Mouse (Mus musculus): ENCODE data around the gene Zfp697. TPM values are rescaled to one million over a fixed set of nuclear protein-coding genes. Genes with fewer than 3 reads are reported as not detected.
"Not testable (repeated sequence)": the region's sequence is repeated elsewhere in the genome, so short reads cannot be mapped to it uniquely, and the experiment has no call there.

The Zfp697 gene
- polyA plus RNA-seq, 2 experiments, result 1.6 to 1.7 TPM

GRCm38 (mm10) chr3:98548495-98548894, 166.2 kb downstream of the Zfp697 start:
- H3K36me3 ChIP-seq (replicated peaks; ENCODE audit: control insufficient read depth, insufficient read depth, low read depth); H3K4me2 ChIP-seq (ENCODE audit: low read depth); H3K4me3 ChIP-seq (ENCODE audit: insufficient read depth in 1 of 2, low read depth in 2 of 2, low read length in 2 of 2); ATAC-seq (ENCODE audit: insufficient read depth); H3K9me3 ChIP-seq (ENCODE audit: control insufficient read depth, low read length); H3K9ac ChIP-seq (replicated peaks); H3K4me1 ChIP-seq (replicated peaks; ENCODE audit: control insufficient read depth in 2 of 2, insufficient read depth in 2 of 2, low read length in 1 of 2); H3K27me3 ChIP-seq (ENCODE audit: control insufficient read depth, insufficient read depth, low read length); H3K27ac ChIP-seq; DNase-seq (ENCODE audit: low read depth in 3 of 3, low spot score in 3 of 3): not testable (repeated sequence)
- 50% methylated on average over 1 of the region's 1 CpGs for WGBS (ENCODE audit: insufficient replicate concordance)

GRCm38 (mm10) chr3:98550215-98550614, 168.0 kb downstream of the Zfp697 start:
- ATAC-seq (ENCODE audit: insufficient read depth), result 0 out of 2 replicates have a peak, but pooled peaks have one; percentile 13
- not testable (repeated sequence) for H3K4me2 ChIP-seq (ENCODE audit: low read depth); H3K4me1 ChIP-seq (replicated peaks; ENCODE audit: control insufficient read depth in 2 of 2, insufficient read depth in 2 of 2, low read length in 1 of 2); H3K36me3 ChIP-seq (replicated peaks; ENCODE audit: control insufficient read depth, insufficient read depth, low read depth); H3K27ac ChIP-seq; H3K4me3 ChIP-seq (ENCODE audit: insufficient read depth in 1 of 2, low read depth in 2 of 2, low read length in 2 of 2); H3K27me3 ChIP-seq (ENCODE audit: control insufficient read depth, insufficient read depth, low read length); DNase-seq (ENCODE audit: low read depth in 3 of 3, low spot score in 3 of 3); H3K9me3 ChIP-seq (ENCODE audit: control insufficient read depth, low read length); H3K9ac ChIP-seq (replicated peaks)
- no CpG with 5 or more reads among the region's 2 CpGs for WGBS (ENCODE audit: insufficient replicate concordance)

GRCm38 (mm10) chr3:98550832-98551231, 168.6 kb downstream of the Zfp697 start:
- not testable (repeated sequence) for ATAC-seq (ENCODE audit: insufficient read depth); H3K4me2 ChIP-seq (ENCODE audit: low read depth); H3K4me1 ChIP-seq (replicated peaks; ENCODE audit: control insufficient read depth in 2 of 2, insufficient read depth in 2 of 2, low read length in 1 of 2); H3K36me3 ChIP-seq (replicated peaks; ENCODE audit: control insufficient read depth, insufficient read depth, low read depth); H3K27me3 ChIP-seq (ENCODE audit: control insufficient read depth, insufficient read depth, low read length); DNase-seq (ENCODE audit: low read depth in 3 of 3, low spot score in 3 of 3); H3K27ac ChIP-seq; H3K4me3 ChIP-seq (ENCODE audit: insufficient read depth in 1 of 2, low read depth in 2 of 2, low read length in 2 of 2); H3K9me3 ChIP-seq (ENCODE audit: control insufficient read depth, low read length); H3K9ac ChIP-seq (replicated peaks)
- no CpG with 5 or more reads among the region's 1 CpGs for WGBS (ENCODE audit: insufficient replicate concordance)

GRCm38 (mm10) chr3:98560711-98561110, 178.4 kb downstream of the Zfp697 start:
- H3K4me3 ChIP-seq (ENCODE audit: insufficient read depth in 1 of 2, low read depth in 2 of 2, low read length in 2 of 2); H3K27me3 ChIP-seq (ENCODE audit: control insufficient read depth, insufficient read depth, low read length); H3K36me3 ChIP-seq (replicated peaks; ENCODE audit: control insufficient read depth, insufficient read depth, low read depth); H3K9me3 ChIP-seq (ENCODE audit: control insufficient read depth, low read length); H3K27ac ChIP-seq; H3K4me1 ChIP-seq (replicated peaks; ENCODE audit: control insufficient read depth in 2 of 2, insufficient read depth in 2 of 2, low read length in 1 of 2); H3K4me2 ChIP-seq (ENCODE audit: low read depth); H3K9ac ChIP-seq (replicated peaks); DNase-seq (ENCODE audit: low read depth in 3 of 3, low spot score in 3 of 3): not testable (repeated sequence)
- no CpG with 5 or more reads among the region's 5 CpGs for WGBS (ENCODE audit: insufficient replicate concordance)
- ATAC-seq (ENCODE audit: insufficient read depth), result peak; percentile 37; the same call in 1 of the 2 replicates

GRCm38 (mm10) chr3:98563831-98564230, 181.6 kb downstream of the Zfp697 start:
- not testable (repeated sequence) for H3K4me2 ChIP-seq (ENCODE audit: low read depth); H3K36me3 ChIP-seq (replicated peaks; ENCODE audit: control insufficient read depth, insufficient read depth, low read depth); H3K4me3 ChIP-seq (ENCODE audit: insufficient read depth in 1 of 2, low read depth in 2 of 2, low read length in 2 of 2); H3K27ac ChIP-seq; H3K9ac ChIP-seq (replicated peaks); H3K27me3 ChIP-seq (ENCODE audit: control insufficient read depth, insufficient read depth, low read length); H3K4me1 ChIP-seq (replicated peaks; ENCODE audit: control insufficient read depth in 2 of 2, insufficient read depth in 2 of 2, low read length in 1 of 2); H3K9me3 ChIP-seq (ENCODE audit: control insufficient read depth, low read length); DNase-seq (ENCODE audit: low read depth in 3 of 3, low spot score in 3 of 3); ATAC-seq (ENCODE audit: insufficient read depth)
- no CpG with 5 or more reads among the region's 2 CpGs for WGBS (ENCODE audit: insufficient replicate concordance)

- H3K9ac ChIP-seq (replicated peaks); H3K27ac ChIP-seq; H3K9me3 ChIP-seq (ENCODE audit: control insufficient read depth, low read length); ATAC-seq (ENCODE audit: insufficient read depth); H3K4me2 ChIP-seq (ENCODE audit: low read depth); H3K4me1 ChIP-seq (replicated peaks; ENCODE audit: control insufficient read depth in 2 of 2, insufficient read depth in 2 of 2, low read length in 1 of 2); DNase-seq (ENCODE audit: low read depth in 3 of 3, low spot score in 3 of 3); H3K4me3 ChIP-seq (ENCODE audit: insufficient read depth in 1 of 2, low read depth in 2 of 2, low read length in 2 of 2); H3K27me3 ChIP-seq (ENCODE audit: control insufficient read depth, insufficient read depth, low read length); H3K36me3 ChIP-seq (replicated peaks; ENCODE audit: control insufficient read depth, insufficient read depth, low read depth): not testable (repeated sequence)
- no CpG with 5 or more reads among the region's 3 CpGs for WGBS (ENCODE audit: insufficient replicate concordance)
These were observed 182.6 kb downstream of the Zfp697 start for GRCm38 (mm10) chr3:98564894-98565293.

- 51% methylated on average over 2 of the region's 2 CpGs for WGBS (ENCODE audit: insufficient replicate concordance)
- not testable (repeated sequence) for ATAC-seq (ENCODE audit: insufficient read depth)
These were observed 185.5 kb downstream of the Zfp697 start for GRCm38 (mm10) chr3:98567717-98568116.

GRCm38 (mm10) chr3:98581024-98581423, 198.8 kb downstream of the Zfp697 start:
- not testable (repeated sequence) for H3K4me2 ChIP-seq (ENCODE audit: low read depth); H3K9ac ChIP-seq (replicated peaks); H3K4me1 ChIP-seq (replicated peaks; ENCODE audit: control insufficient read depth in 2 of 2, insufficient read depth in 2 of 2, low read length in 1 of 2); ATAC-seq (ENCODE audit: insufficient read depth); H3K36me3 ChIP-seq (replicated peaks; ENCODE audit: control insufficient read depth, insufficient read depth, low read depth); H3K4me3 ChIP-seq (ENCODE audit: insufficient read depth in 1 of 2, low read depth in 2 of 2, low read length in 2 of 2); H3K27me3 ChIP-seq (ENCODE audit: control insufficient read depth, insufficient read depth, low read length); H3K9me3 ChIP-seq (ENCODE audit: control insufficient read depth, low read length); H3K27ac ChIP-seq; DNase-seq (ENCODE audit: low read depth in 3 of 3, low spot score in 3 of 3)
- WGBS (ENCODE audit: insufficient replicate concordance), result no CpG with 5 or more reads among the region's 1 CpGs

More at GRCm38 (mm10) chr3:98567717-98568116, 185.5 kb downstream of the Zfp697 start:
- H3K4me2 ChIP-seq (ENCODE audit: low read depth); DNase-seq (ENCODE audit: low read depth in 3 of 3, low spot score in 3 of 3); H3K4me1 ChIP-seq (replicated peaks; ENCODE audit: control insufficient read depth in 2 of 2, insufficient read depth in 2 of 2, low read length in 1 of 2); H3K4me3 ChIP-seq (ENCODE audit: insufficient read depth in 1 of 2, low read depth in 2 of 2, low read length in 2 of 2); H3K27me3 ChIP-seq (ENCODE audit: control insufficient read depth, insufficient read depth, low read length); H3K36me3 ChIP-seq (replicated peaks; ENCODE audit: control insufficient read depth, insufficient read depth, low read depth); H3K9ac ChIP-seq (replicated peaks); H3K27ac ChIP-seq; H3K9me3 ChIP-seq (ENCODE audit: control insufficient read depth, low read length): not testable (repeated sequence)

Data from liver, embryonic 14.5 days (tissue).